Mouse (Mus musculus) ES-Bruce4 (cell line): ENCODE measurements around the gene Sympk. TPM values are rescaled to one million over a fixed set of nuclear protein-coding genes. Genes with fewer than 3 reads are reported as not detected.

Source experiments
- H3K27ac ChIP-seq: 2 replicates; pipeline ENCODE4 v1.5.1; 2012; ENCODE audit warnings: low read length, inconsistent platforms; ENCODE audit not compliant: insufficient read depth
- H3K27me3 ChIP-seq: 2 replicates; pipeline ENCODE4 v1.6.1; 2012; ENCODE audit warnings: mild to moderate bottlenecking, low read length, inconsistent platforms; ENCODE audit not compliant: control insufficient read depth, poor library complexity, insufficient read depth, severe bottlenecking
- H3K36me3 ChIP-seq: 2 replicates; pipeline ENCODE4 v1.6.1; 2012; ENCODE audit warnings: inconsistent platforms, mild to moderate bottlenecking, low read length, moderate library complexity; ENCODE audit not compliant: control insufficient read depth, poor library complexity, insufficient read depth, severe bottlenecking
- H3K4me1 ChIP-seq: one replicate; pipeline ENCODE4 v1.8.1; 2011; ENCODE audit warnings: low read length; ENCODE audit not compliant: control insufficient read depth, insufficient read depth
- H3K4me3 ChIP-seq: 2 replicates; pipeline ENCODE4 v1.5.1; 2011; ENCODE audit warnings: low read depth, mild to moderate bottlenecking, low read length
- H3K9ac ChIP-seq: 2 replicates; pipeline ENCODE4 v1.6.1; 2012; ENCODE audit warnings: low read depth, mild to moderate bottlenecking, inconsistent platforms; ENCODE audit not compliant: poor library complexity, severe bottlenecking
- H3K9me3 ChIP-seq: replicated peaks from 2 replicates; pipeline ENCODE4 v1.6.1; 2012; ENCODE audit warnings: mild to moderate bottlenecking, low read length, inconsistent platforms; ENCODE audit not compliant: control insufficient read depth, poor library complexity, insufficient read depth, severe bottlenecking
- CTCF ChIP-seq: IDR thresholded peaks from one replicate; pipeline ENCODE4 v1.8.1; 2011; ENCODE audit warnings: low read depth, low read length
- EP300 ChIP-seq: IDR thresholded peaks from 2 replicates; pipeline ENCODE4 v1.6.1; 2011; ENCODE audit warnings: low read depth, low read length; ENCODE audit not compliant: insufficient read depth
- POLR2A ChIP-seq: IDR thresholded peaks from one replicate; pipeline ENCODE4 v1.8.1; 2011; ENCODE audit warnings: low read length; ENCODE audit not compliant: insufficient read depth
- polyA plus RNA-seq: library from polyadenylated mRNA; stranded (reverse); fragments of >200 nt; gene quantifications from 2 replicates; pipeline ENCODE4 v1.2.4, GENCODE M21; 2011; ENCODE audit warnings: low read depth; ENCODE audit not compliant: missing spikeins, insufficient read depth, insufficient read length

Sympk gene
- polyA plus RNA-seq, 1 experiment, result 102 TPM

GRCm38 (mm10) chr7:19003902-19004630, 20.1 kb upstream of the Sympk start, which contains the start of gene Irf2bp1:
Irf2bp1 (plus strand) TSS chr7:19004044.
- peaks cover under 1% of the 10 kb centered on the region for H3K4me1 ChIP-seq
- no peaks in the 10 kb centered on the region for H3K27me3 ChIP-seq
- peak within 1 kb of the TSS; percentile 82 for H3K4me3 ChIP-seq
- peaks cover 5% of the 10 kb centered on the region; the same call in 1 of the 2 replicates for H3K36me3 ChIP-seq
- no peak for TF ChIP-seq POLR2A
- no peak for TF ChIP-seq CTCF
- no peaks in the 10 kb centered on the region for H3K9me3 ChIP-seq
- peak within 1 kb of the TSS; percentile 86 for H3K27ac ChIP-seq
- H3K9ac ChIP-seq, result peak within 1 kb of the TSS; percentile 90

GRCm38 (mm10) chr7:19004631-19005079, 19.5 kb upstream of the Sympk start:
- peak overlapping the region; percentile 90 for H3K9ac ChIP-seq
- H3K27me3 ChIP-seq, result no peaks in the 10 kb centered on the region
- peaks cover 5% of the 10 kb centered on the region; the same call in 1 of the 2 replicates for H3K36me3 ChIP-seq
- H3K4me3 ChIP-seq, result peak overlapping the region; percentile 82
- no peaks in the 10 kb centered on the region for H3K4me1 ChIP-seq
- H3K27ac ChIP-seq, result peak overlapping the region; percentile 21; the same call in 1 of the 2 replicates
- H3K9me3 ChIP-seq, result no peaks in the 10 kb centered on the region
- TF ChIP-seq POLR2A, result no peak
- no peak for TF ChIP-seq EP300
- TF ChIP-seq CTCF, result no peak

- Histone ChIP-seq H3K9ac (peak overlapping the region; percentile 90), H3K9me3 (no peaks in the 10 kb centered on the region), H3K27me3 (no peaks in the 10 kb centered on the region), H3K4me1 (no peaks in the 10 kb centered on the region), H3K36me3 (peaks cover 5% of the 10 kb centered on the region; the same call in 1 of the 2 replicates), H3K4me3 (peak overlapping the region; percentile 82), H3K27ac (no peak overlapping the region)
- TF ChIP-seq CTCF (no peak), EP300 (no peak), POLR2A (no peak)
Observed at GRCm38 (mm10) chr7:19005417-19006121, 18.6 kb upstream of the Sympk start.

GRCm38 (mm10) chr7:19006476-19006875, 17.7 kb upstream of the Sympk start:
- Histone ChIP-seq H3K36me3 (peaks cover 5% of the 10 kb centered on the region; the same call in 1 of the 2 replicates), H3K4me1 (no peaks in the 10 kb centered on the region), H3K9ac (no peak overlapping the region), H3K27ac (no peak overlapping the region), H3K4me3 (no peak overlapping the region), H3K9me3 (no peaks in the 10 kb centered on the region), H3K27me3 (no peaks in the 10 kb centered on the region)
- peak; percentile 100 for TF ChIP-seq CTCF
- TF ChIP-seq POLR2A, result no peak
- TF ChIP-seq EP300, result no peak

- H3K36me3 ChIP-seq, result peaks cover 5% of the 10 kb centered on the region; the same call in 1 of the 2 replicates
- H3K4me3 ChIP-seq, result no peak overlapping the region
- TF ChIP-seq POLR2A (no peak), EP300 (no peak)
- no peak overlapping the region for H3K9ac ChIP-seq
- H3K27ac ChIP-seq, result no peak overlapping the region
- H3K4me1 ChIP-seq, result no peaks in the 10 kb centered on the region
- no peaks in the 10 kb centered on the region for H3K27me3 ChIP-seq
- no peaks in the 10 kb centered on the region for H3K9me3 ChIP-seq
Observed at GRCm38 (mm10) chr7:19007026-19007977, 16.9 kb upstream of the Sympk start.
